Mouse (Mus musculus) MEL (cell line): ENCODE data around the gene Ldlrap1. TPM values are rescaled to one million over a fixed set of nuclear protein-coding genes. Genes with fewer than 3 reads are reported as not detected.
A peak's percentile ranks its signal among the peaks of the same experiment; 100 is the strongest.

Experiments used
- DNase-seq: peaks from one replicate; pipeline ENCODE4 v3.0.0; 2011; ENCODE audit warnings: low read depth, low spot score
- H3K27ac ChIP-seq: 2 replicates; pipeline ENCODE4 v1.5.1; 2012; ENCODE audit warnings: low read depth, mild to moderate bottlenecking, control low read depth, low read length, moderate library complexity; ENCODE audit not compliant: control insufficient read depth
- H3K27me3 ChIP-seq, 2 experiments: fragments of 150-350 bp in 1 of 2; sonication (generic) in 1 of 2; 2 replicates each; pipeline ENCODE4 v1.6.1; 2012; ENCODE audit warnings: low read length in 2 of 2, mild to moderate bottlenecking in 2 of 2, improper control_type of control experiment in 1 of 2, moderate library complexity in 1 of 2; ENCODE audit not compliant: insufficient read depth in 2 of 2, control insufficient read depth in 1 of 2
- H3K36me3 ChIP-seq, 2 experiments: 2 replicates each; pipeline ENCODE4 v1.6.1; 2012 to 2014; ENCODE audit warnings: low read length in 2 of 2, improper control_type of control experiment in 1 of 2, inconsistent platforms in 1 of 2, mild to moderate bottlenecking in 1 of 2; ENCODE audit not compliant: insufficient read depth in 2 of 2, control insufficient read depth in 1 of 2
- H3K4me1 ChIP-seq, 2 experiments: fragments of 150-350 bp in 1 of 2; sonication (generic) in 1 of 2; 2 replicates each; pipeline ENCODE4 v1.6.1; 2012; ENCODE audit warnings: low read length in 2 of 2, improper control_type of control experiment in 1 of 2, mild to moderate bottlenecking in 1 of 2; ENCODE audit not compliant: insufficient read depth in 2 of 2, control insufficient read depth in 1 of 2
- H3K4me3 ChIP-seq, 2 experiments: fragments of 150-350 bp in 1 of 2; sonication (generic) in 1 of 2; 2 replicates each; pipeline ENCODE4 v1.5.1; 2012; ENCODE audit warnings: low read depth in 2 of 2, low read length in 2 of 2, mild to moderate bottlenecking in 2 of 2, moderate library complexity in 2 of 2, control low read depth in 1 of 2, improper control_type of control experiment in 1 of 2; ENCODE audit not compliant: control insufficient read depth in 1 of 2, insufficient read depth in 1 of 2
- H3K79me2 ChIP-seq: 2 replicates; pipeline ENCODE4 v1.6.1; 2012; ENCODE audit warnings: mild to moderate bottlenecking, low read length, moderate library complexity; ENCODE audit not compliant: control insufficient read depth, poor library complexity, insufficient read depth
- H3K9ac ChIP-seq: 2 replicates; pipeline ENCODE4 v1.6.1; 2012; ENCODE audit warnings: low read depth, mild to moderate bottlenecking, control low read depth, low read length, moderate library complexity; ENCODE audit not compliant: control insufficient read depth, poor library complexity, severe bottlenecking
- H3K9me3 ChIP-seq: fragments of 150-350 bp; sonication (generic); replicated peaks from 2 replicates; pipeline ENCODE4 v1.6.1; 2012; ENCODE audit warnings: mild to moderate bottlenecking, low read length, improper control_type of control experiment, moderate library complexity; ENCODE audit not compliant: insufficient read depth
- BHLHE40 ChIP-seq: IDR thresholded peaks from 2 replicates; pipeline ENCODE4 v1.6.1; 2012; ENCODE audit warnings: low read depth, mild to moderate bottlenecking, inconsistent platforms, low read length, improper control_type of control experiment, borderline replicate concordance
- CHD1 ChIP-seq: IDR thresholded peaks from 2 replicates; pipeline ENCODE4 v1.6.1; 2012; ENCODE audit warnings: low read depth, mild to moderate bottlenecking, inconsistent platforms, low read length, improper control_type of control experiment
- CHD2 ChIP-seq: IDR thresholded peaks from 2 replicates; pipeline ENCODE4 v1.6.1; 2011; ENCODE audit warnings: low read length, improper control_type of control experiment
- CTCF ChIP-seq, 3 experiments: IDR thresholded peaks in 2 of 3; conservative IDR thresholded peaks in 1 of 3; 2 replicates each; pipeline ENCODE4 v1.5.1; 2011 to 2012; ENCODE audit warnings: low read length in 3 of 3, low read depth in 2 of 3, mild to moderate bottlenecking in 2 of 3, improper control_type of control experiment in 1 of 3, inconsistent platforms in 1 of 3, mixed read lengths in 1 of 3, moderate library complexity in 1 of 3; ENCODE audit not compliant: control insufficient read depth in 1 of 3, insufficient read depth in 1 of 3, poor library complexity in 1 of 3, severe bottlenecking in 1 of 3
- E2F4 ChIP-seq: IDR thresholded peaks from 2 replicates; pipeline ENCODE4 v1.6.1; 2011; ENCODE audit warnings: low read depth, low read length, improper control_type of control experiment, borderline replicate concordance
- ELF1 ChIP-seq: IDR thresholded peaks from 2 replicates; pipeline ENCODE4 v1.6.1; 2014; ENCODE audit warnings: low read depth, mild to moderate bottlenecking, inconsistent platforms, low read length, improper control_type of control experiment, moderate library complexity
- EP300 ChIP-seq, 2 experiments: IDR thresholded peaks; 2 replicates each; pipeline ENCODE4 v1.6.1; 2011; ENCODE audit warnings: improper control_type of control experiment in 2 of 2, low read length in 2 of 2, low read depth in 1 of 2, mild to moderate bottlenecking in 1 of 2
- ETS1 ChIP-seq: IDR thresholded peaks from 2 replicates; pipeline ENCODE4 v1.6.1; 2012; ENCODE audit warnings: low read depth, mild to moderate bottlenecking, inconsistent platforms, low read length, improper control_type of control experiment, moderate library complexity
- GABPA ChIP-seq: IDR thresholded peaks from 2 replicates; pipeline ENCODE4 v1.6.1; 2012; ENCODE audit warnings: low read depth, mild to moderate bottlenecking, inconsistent platforms, low read length, improper control_type of control experiment, moderate library complexity
- GATA1 ChIP-seq: IDR thresholded peaks from 2 replicates; pipeline ENCODE4 v1.6.1; 2011; ENCODE audit warnings: low read depth, low read length, improper control_type of control experiment
- HCFC1 ChIP-seq: IDR thresholded peaks from 2 replicates; pipeline ENCODE4 v1.6.1; 2012; ENCODE audit warnings: low read depth, mild to moderate bottlenecking, inconsistent platforms, low read length, improper control_type of control experiment, moderate library complexity
- JUND ChIP-seq: IDR thresholded peaks from 2 replicates; pipeline ENCODE4 v1.6.1; 2011; ENCODE audit warnings: low read depth, mild to moderate bottlenecking, improper control_type of control experiment, low read length
- KAT2A ChIP-seq: conservative IDR thresholded peaks from 2 replicates; pipeline ENCODE4 v1.6.1; 2012; ENCODE audit warnings: low read depth, low read length, improper control_type of control experiment, inconsistent platforms
- MAFK ChIP-seq: IDR thresholded peaks from 2 replicates; pipeline ENCODE4 v1.6.1; 2011; ENCODE audit warnings: low read depth, mild to moderate bottlenecking, low read length, improper control_type of control experiment, borderline replicate concordance
- MAX ChIP-seq: IDR thresholded peaks from 2 replicates; pipeline ENCODE4 v1.6.1; 2011; ENCODE audit warnings: low read length, improper control_type of control experiment
- MAZ ChIP-seq: IDR thresholded peaks from 2 replicates; pipeline ENCODE4 v1.6.1; 2012; ENCODE audit warnings: low read depth, mild to moderate bottlenecking, inconsistent platforms, low read length, improper control_type of control experiment
- MEF2A ChIP-seq: IDR thresholded peaks from 2 replicates; pipeline ENCODE4 v1.6.1; 2014; ENCODE audit warnings: low read depth, mild to moderate bottlenecking, inconsistent platforms, low read length, improper control_type of control experiment; ENCODE audit not compliant: poor library complexity, insufficient replicate concordance, severe bottlenecking; ENCODE audit errors: extremely low read depth
- MXI1 ChIP-seq: IDR thresholded peaks from 2 replicates; pipeline ENCODE4 v1.6.1; 2011; ENCODE audit warnings: mild to moderate bottlenecking, low read depth, low read length, improper control_type of control experiment
- MYB ChIP-seq: IDR thresholded peaks from 2 replicates; pipeline ENCODE4 v1.6.1; 2011; ENCODE audit warnings: mild to moderate bottlenecking, low read depth, low read length, improper control_type of control experiment
- MYC ChIP-seq: IDR thresholded peaks from 2 replicates; pipeline ENCODE4 v1.6.1; 2011; ENCODE audit warnings: low read depth, mild to moderate bottlenecking, low read length, improper control_type of control experiment, moderate library complexity
- NELFE ChIP-seq: IDR thresholded peaks from 2 replicates; pipeline ENCODE4 v1.6.1; 2011; ENCODE audit warnings: low read depth, low read length, improper control_type of control experiment
- NRF1 ChIP-seq: IDR thresholded peaks from 2 replicates; pipeline ENCODE4 v1.6.1; 2014; ENCODE audit warnings: low read depth, mild to moderate bottlenecking, inconsistent platforms, low read length, improper control_type of control experiment, moderate library complexity; ENCODE audit not compliant: poor library complexity, insufficient read depth, severe bottlenecking
- POLR2A ChIP-seq, 2 experiments: IDR thresholded peaks; 2 replicates each; pipeline ENCODE4 v1.6.1; 2011 to 2012; ENCODE audit warnings: low read length in 2 of 2, mild to moderate bottlenecking in 2 of 2, control low read depth in 1 of 2, improper control_type of control experiment in 1 of 2, low read depth in 1 of 2, moderate library complexity in 1 of 2; ENCODE audit not compliant: control insufficient read depth in 1 of 2, insufficient read depth in 1 of 2, poor library complexity in 1 of 2
- POLR2AphosphoS2 ChIP-seq: IDR thresholded peaks from 2 replicates; pipeline ENCODE4 v1.6.1; 2011; ENCODE audit warnings: low read length, improper control_type of control experiment
- POLR2AphosphoS5 ChIP-seq: IDR thresholded peaks from 2 replicates; pipeline ENCODE4 v1.6.1; 2012; ENCODE audit warnings: low read depth, borderline replicate concordance, mild to moderate bottlenecking, inconsistent platforms, low read length, moderate library complexity, mixed read lengths
- RAD21 ChIP-seq: IDR thresholded peaks from 2 replicates; pipeline ENCODE4 v1.6.1; 2011; ENCODE audit warnings: mild to moderate bottlenecking, low read depth, low read length, improper control_type of control experiment
- RCOR1 ChIP-seq: IDR thresholded peaks from 2 replicates; pipeline ENCODE4 v1.6.1; 2012; ENCODE audit warnings: low read depth, mild to moderate bottlenecking, inconsistent platforms, low read length, improper control_type of control experiment
- SIN3A ChIP-seq: IDR thresholded peaks from 2 replicates; pipeline ENCODE4 v1.6.1; 2012; ENCODE audit warnings: low read length, improper control_type of control experiment, inconsistent platforms
- SMC3 ChIP-seq: IDR thresholded peaks from 2 replicates; pipeline ENCODE4 v1.6.1; 2011; ENCODE audit warnings: low read depth, low read length, improper control_type of control experiment
- TBP ChIP-seq: IDR thresholded peaks from 2 replicates; pipeline ENCODE4 v1.8.0; 2011; ENCODE audit warnings: low read depth, low read length, improper control_type of control experiment
- TCF12 ChIP-seq: IDR thresholded peaks from 2 replicates; pipeline ENCODE4 v1.6.1; 2014; ENCODE audit warnings: low read depth, mild to moderate bottlenecking, inconsistent platforms, low read length, improper control_type of control experiment, moderate library complexity
- UBTF ChIP-seq: IDR thresholded peaks from 2 replicates; pipeline ENCODE4 v1.6.1; 2012; ENCODE audit warnings: low read depth, mild to moderate bottlenecking, inconsistent platforms, low read length, improper control_type of control experiment, moderate library complexity, borderline replicate concordance; ENCODE audit not compliant: insufficient read depth
- USF1 ChIP-seq: IDR thresholded peaks from 2 replicates; pipeline ENCODE4 v1.6.1; 2014; ENCODE audit warnings: low read depth, mild to moderate bottlenecking, inconsistent platforms, low read length, improper control_type of control experiment, moderate library complexity
- USF2 ChIP-seq, 2 experiments: IDR thresholded peaks; 2 replicates each; pipeline ENCODE4 v1.6.1; 2011 to 2012; ENCODE audit warnings: improper control_type of control experiment in 2 of 2, low read length in 2 of 2, borderline replicate concordance in 1 of 2, inconsistent platforms in 1 of 2, low read depth in 1 of 2, mild to moderate bottlenecking in 1 of 2; ENCODE audit not compliant: insufficient read depth in 1 of 2
- ZC3H11A ChIP-seq: IDR thresholded peaks from 2 replicates; pipeline ENCODE4 v1.6.1; 2012; ENCODE audit warnings: low read depth, mild to moderate bottlenecking, inconsistent platforms, low read length, improper control_type of control experiment
- ZKSCAN1 ChIP-seq: IDR thresholded peaks from 2 replicates; pipeline ENCODE4 v1.6.1; 2012; ENCODE audit warnings: low read depth, mild to moderate bottlenecking, inconsistent platforms, low read length, improper control_type of control experiment, moderate library complexity
- ZMIZ1 ChIP-seq: IDR thresholded peaks from 2 replicates; pipeline ENCODE4 v1.6.1; 2012; ENCODE audit warnings: low read depth, mild to moderate bottlenecking, inconsistent platforms, low read length, improper control_type of control experiment, moderate library complexity
- ZNF384 ChIP-seq: IDR thresholded peaks from 2 replicates; pipeline ENCODE4 v1.6.1; 2012; ENCODE audit warnings: low read depth, mild to moderate bottlenecking, inconsistent platforms, low read length, improper control_type of control experiment
- polyA plus RNA-seq, 2 experiments: library from polyadenylated mRNA; stranded (reverse) in 1 of 2; unstranded in 1 of 2; fragments of >175 nt in 1 of 2; fragments of >200 nt in 1 of 2; gene quantifications; 2 replicates each; pipeline versions ENCODE4 v1.2.1 to v1.2.4; 2012; ENCODE audit warnings: low replicate concordance in 2 of 2, low read depth in 1 of 2; ENCODE audit not compliant: insufficient read length in 2 of 2, insufficient read depth in 1 of 2, missing spikeins in 1 of 2
- total RNA-seq: library from RNA; depleted of rRNA; stranded (reverse); fragments of 300-350 nt; gene quantifications from 2 replicates; pipeline ENCODE4 v1.2.3, GENCODE M21; 2012

Ldlrap1 gene
- total and polyA plus RNA-seq, 3 experiments: 23.7 to 24.8 TPM; not detected in 1

- Histone ChIP-seq H3K9ac (peak overlapping the region; percentile 10; the same call in 1 of the 2 replicates), H3K36me3 (peaks cover 0 to 23% of the 10 kb centered on the region in 2 experiments; a peak in 2 of 4 replicates), H3K27me3 (no peaks in the 10 kb centered on the region), H3K4me1 (peaks cover 11 to 30% of the 10 kb centered on the region in 2 experiments), H3K9me3 (no peaks in the 10 kb centered on the region), H3K27ac (peak overlapping the region; percentile 42), H3K79me2 (no peaks in the 10 kb centered on the region; the same call in 1 of the 2 replicates), H3K4me3 (no peak overlapping the region)
- DNase-seq: peak; percentile 64
- TF ChIP-seq RAD21 (no peak), JUND (no peak), CTCF (IDR thresholded peaks at IDR 0.05 in 2 of 3, conservative IDR thresholded peaks at IDR 0.05 in 1 of 3; ENCODE audit: control insufficient read depth in 1 of 3, insufficient read depth in 1 of 3, low read depth in 2 of 3, low read length in 3 of 3, poor library complexity in 1 of 3, severe bottlenecking in 1 of 3) (no peak), GATA1 (peak; percentile 63), MXI1 (peak; percentile 51; the same call in 1 of the 2 replicates), ELF1 (no peak), POLR2AphosphoS5 (no peak), MAZ (no peak), MAX (no peak), ZNF384 (no peak), POLR2AphosphoS2 (no peak), TBP (no peak), TCF12 (0 out of 2 replicates have a peak, but pooled peaks have one; percentile 16), ZC3H11A (no peak), POLR2A (IDR thresholded peaks at IDR 0.05; ENCODE audit: control insufficient read depth in 1 of 2, insufficient read depth in 1 of 2, low read depth in 1 of 2, low read length in 2 of 2, poor library complexity in 1 of 2) (no peak), E2F4 (no peak), KAT2A (no peak), CHD1 (no peak), MEF2A (no peak), MYB (0 out of 2 replicates have a peak, but pooled peaks have one; percentile 8), SIN3A (peak; percentile 73; the same call in 1 of the 2 replicates), MYC (no peak), MAFK (no peak), UBTF (no peak), SMC3 (no peak), CHD2 (no peak), BHLHE40 (no peak), NRF1 (no peak), NELFE (no peak), USF2 (IDR thresholded peaks at IDR 0.05; ENCODE audit: borderline replicate concordance in 1 of 2, insufficient read depth in 1 of 2, low read depth in 1 of 2, low read length in 2 of 2) (no peak), ETS1 (no peak), GABPA (no peak), ZMIZ1 (no peak), EP300 (IDR thresholded peaks at IDR 0.05; ENCODE audit: low read depth in 1 of 2, low read length in 2 of 2) (peak; percentile 19 to 48; a peak in 3 of 4 replicates), USF1 (no peak), RCOR1 (no peak), ZKSCAN1 (no peak), HCFC1 (peak; percentile 32; the same call in 1 of the 2 replicates)
Measured at GRCm38 (mm10) chr4:134730106-134730505, 37.7 kb downstream of the Ldlrap1 start.
